Mouse (Mus musculus): ENCODE results near the gene Ccdc110.
A peak's percentile ranks its signal among the peaks of the same experiment; 100 is the strongest.

Ccdc110 gene

GRCm38 (mm10) chr8:45934582-45935014 is at the start of gene Ccdc110:
Ccdc110 (plus strand) TSS chr8:45934619.
- peak; percentile 79 for DNase-seq (ENCODE audit: low read depth)

GRCm38 (mm10) chr8:45885202-45885685 is 49.2 kb upstream of the Ccdc110 start, which contains the start of gene Pdlim3:
Pdlim3 (plus strand) TSS chr8:45885461.
- no peak for DNase-seq (ENCODE audit: low read depth)

GRCm38 (mm10) chr8:45885775-45886174 is 48.6 kb upstream of the Ccdc110 start:
- no peak for DNase-seq (ENCODE audit: low read depth)

GRCm38 (mm10) chr8:45889737-45890136 is 44.7 kb upstream of the Ccdc110 start:
- DNase-seq (ENCODE audit: low read depth), result no peak

- no peak for DNase-seq (ENCODE audit: low read depth)
Observed at GRCm38 (mm10) chr8:45896590-45896989, 37.8 kb upstream of the Ccdc110 start.

- no peak for DNase-seq (ENCODE audit: low read depth)
Observed at GRCm38 (mm10) chr8:45899783-45900182, 34.6 kb upstream of the Ccdc110 start.

- no peak for DNase-seq (ENCODE audit: low read depth)
Observed at GRCm38 (mm10) chr8:45901626-45902025, 32.8 kb upstream of the Ccdc110 start.

GRCm38 (mm10) chr8:45903659-45904058 is 30.8 kb upstream of the Ccdc110 start:
- no peak for DNase-seq (ENCODE audit: low read depth)

- DNase-seq (ENCODE audit: low read depth), result no peak
Observed at GRCm38 (mm10) chr8:45905591-45906250, 28.7 kb upstream of the Ccdc110 start.

GRCm38 (mm10) chr8:45906251-45906619 is 28.2 kb upstream of the Ccdc110 start:
- DNase-seq (ENCODE audit: low read depth), result no peak

GRCm38 (mm10) chr8:45913707-45914106 is 20.7 kb upstream of the Ccdc110 start:
- DNase-seq (ENCODE audit: low read depth), result no peak

GRCm38 (mm10) chr8:45916496-45916895 is 17.9 kb upstream of the Ccdc110 start:
- no peak for DNase-seq (ENCODE audit: low read depth)

GRCm38 (mm10) chr8:45917040-45917679 is 17.3 kb upstream of the Ccdc110 start:
- DNase-seq (ENCODE audit: low read depth), result no peak

GRCm38 (mm10) chr8:45918891-45919290 is 15.5 kb upstream of the Ccdc110 start:
- no peak for DNase-seq (ENCODE audit: low read depth)

GRCm38 (mm10) chr8:45920392-45920791 is 14.0 kb upstream of the Ccdc110 start:
- no peak for DNase-seq (ENCODE audit: low read depth)

- no peak for DNase-seq (ENCODE audit: low read depth)
Observed at GRCm38 (mm10) chr8:45922116-45922515, 12.3 kb upstream of the Ccdc110 start.

GRCm38 (mm10) chr8:45936986-45937385 is 2.6 kb downstream of the Ccdc110 start:
- DNase-seq (ENCODE audit: low read depth), result no peak

- DNase-seq (ENCODE audit: low read depth), result no peak
Observed at GRCm38 (mm10) chr8:45946283-45946682, 11.9 kb downstream of the Ccdc110 start.

GRCm38 (mm10) chr8:45950622-45951021 is 16.2 kb downstream of the Ccdc110 start:
- DNase-seq (ENCODE audit: low read depth), result no peak

- DNase-seq (ENCODE audit: low read depth), result no peak
Observed at GRCm38 (mm10) chr8:45970894-45971293, 36.5 kb downstream of the Ccdc110 start.

GRCm38 (mm10) chr8:45973988-45974505 is 39.6 kb downstream of the Ccdc110 start:
- DNase-seq (ENCODE audit: low read depth), result no peak

- DNase-seq (ENCODE audit: low read depth), result peak; percentile 98
Observed at GRCm38 (mm10) chr8:45975126-45975836, 40.9 kb downstream of the Ccdc110 start, which contains the start of the genes 1700029J07Rik and Ufsp2. 1700029J07Rik (minus strand) TSS chr8:45975252. Ufsp2 (plus strand) TSS chr8:45975528.

All from fibroblast of lung, adult 2 months (primary cell).